In the genomic region with DNA sequence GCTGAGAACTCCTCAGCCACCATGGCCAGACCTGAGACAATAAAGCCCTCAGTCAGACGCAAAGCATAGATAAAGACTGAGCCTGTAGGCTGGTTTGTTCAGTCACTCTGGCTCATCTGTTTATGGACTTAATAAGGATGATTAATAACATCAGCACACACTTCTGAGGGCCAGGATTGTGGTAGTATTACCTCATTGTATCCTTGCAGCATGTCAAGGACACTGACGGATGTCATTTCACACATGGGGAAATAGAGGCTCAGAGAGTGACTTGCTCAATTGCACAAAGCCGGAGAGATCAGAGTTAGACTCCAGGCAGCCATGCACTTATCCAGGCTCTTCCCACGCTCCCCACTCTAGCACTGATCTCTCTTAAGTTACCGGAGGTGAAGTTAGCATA, we compare ENCODE assay signal across 13 mouse cellular contexts. TPM values are rescaled to one million over a fixed set of nuclear protein-coding genes. Genes with fewer than 3 reads are reported as not detected.
"Had no signal": no experiment of that assay in that cellular context is flagged by ENCODE, and none has a peak within 500 bp of the region (broad histone marks: within the 10 kb centered on the region; RNA-seq: fewer than 3 reads in every experiment).

No protein-coding gene starts in this region.

- DNase-seq: lung, adult 2 months; lung, postnatal 14 days; lung, postnatal 36 days; right cerebral cortex, postnatal 25 days; right cerebral cortex, postnatal 4 days; spleen, adult 18-20 months; thymus, adult 18-20 months; thymus, postnatal 14 days; thymus, postnatal 36 days had no signal

- ATAC-seq: lung, postnatal 0 days had no signal

RNA-seq across cellular contexts. Expression of a gene that starts 15.7 kb away (rescaled TPM):
- total RNA-seq: megakaryocyte progenitor cell, adult 5-6 weeks; monocyte, adult 5-6 weeks; neutrophil, adult 5-6 weeks had no signal
